Mouse (Mus musculus) E14TG2a.4 (cell line): ENCODE data around the gene Magi2.

Experiments used
- CTCF ChIP-seq: conservative IDR thresholded peaks from 2 replicates; pipeline ENCODE4 v1.5.1; 2014; ENCODE audit warnings: low read length
- NANOG ChIP-seq: IDR thresholded peaks from 2 replicates; pipeline ENCODE4 v1.6.1; 2014; ENCODE audit warnings: borderline replicate concordance, low read length, mixed read lengths

DNA sequence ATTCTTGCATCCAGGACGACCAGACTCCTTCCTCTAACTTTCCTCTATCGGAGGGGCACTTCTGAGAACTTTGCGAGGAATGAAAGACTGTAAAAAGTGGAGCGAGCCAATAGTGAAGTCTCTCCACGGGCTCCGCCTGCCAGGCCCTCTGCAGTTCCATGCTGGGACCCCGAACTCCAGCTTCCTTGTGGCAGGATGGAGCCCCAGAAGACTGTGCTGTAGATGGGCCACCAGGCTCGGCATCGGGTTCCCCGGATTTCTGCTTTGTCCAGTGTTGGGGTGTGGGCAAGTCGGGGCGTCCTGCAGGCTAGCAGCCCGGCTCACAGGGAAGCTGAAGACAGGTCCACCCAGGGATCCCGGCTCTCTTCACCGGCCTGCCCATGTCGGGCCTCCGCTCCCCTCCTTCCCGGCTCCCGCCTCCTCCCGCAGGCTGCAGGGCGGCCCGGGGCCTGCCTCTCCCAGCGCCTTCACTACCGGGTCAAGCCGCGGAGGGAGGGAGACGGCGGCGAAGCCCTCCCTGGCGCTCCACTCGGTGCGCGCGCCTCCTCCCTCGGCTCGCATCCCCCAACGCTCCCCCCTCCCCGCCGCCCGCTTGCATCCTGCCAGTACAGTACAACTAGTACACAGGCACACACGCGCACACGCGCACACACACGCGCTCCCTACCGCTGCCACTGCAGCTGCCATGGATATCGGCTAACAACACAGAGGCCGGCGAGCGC, 531 bp upstream of the Magi2 start:
- TF ChIP-seq CTCF (no peak), NANOG (no peak)
